11 mouse cellular contexts compared by ENCODE assay signal in the genomic region with DNA sequence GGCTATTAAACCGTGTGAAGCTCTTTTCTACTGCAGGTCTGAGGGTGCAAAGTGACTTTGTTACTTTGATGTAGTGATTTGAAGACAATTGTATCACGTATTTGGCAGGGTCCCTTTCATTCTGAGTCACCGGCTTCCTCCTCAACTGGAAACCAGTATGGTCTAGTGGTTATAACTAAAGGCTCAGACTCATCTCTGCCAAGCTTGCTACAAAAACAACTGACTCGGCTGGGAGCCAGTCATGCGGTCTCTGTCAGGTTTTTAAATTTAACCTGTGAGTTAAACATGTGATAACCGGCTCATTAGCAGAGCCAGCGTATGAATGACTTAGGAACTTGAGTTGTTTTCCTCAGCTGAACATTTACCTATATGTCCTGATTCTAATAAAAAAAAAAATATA. TPM values are rescaled to one million over a fixed set of nuclear protein-coding genes. Genes with fewer than 3 reads are reported as not detected.
DNase-seq lines count a peak whose midpoint lies in the region; ATAC-seq and TF ChIP-seq lines count a peak whose summit lies in the region.
"Had no signal": no experiment of that assay in that cellular context is flagged by ENCODE, and none has a peak within 500 bp of the region (broad histone marks: within the 10 kb centered on the region; RNA-seq: fewer than 3 reads in every experiment).

No protein-coding gene starts in this region.

- no peaks in the 10 kb centered on the region; the same call in 1 of the 2 replicates for H3K4me1 ChIP-seq in kidney, embryonic 16.5 days (ENCODE audit: insufficient read depth, low read length)
- no peaks in the 10 kb centered on the region for H3K4me1 ChIP-seq in thymus, adult 2 months (replicated peaks; ENCODE audit: control insufficient read depth, insufficient read depth, low read length)
- H3K4me1 ChIP-seq: limb, embryonic 15.5 days had no signal

- no peak for TF ChIP-seq POLR2A in thymus, adult 2 months (IDR thresholded peaks at IDR 0.05; ENCODE audit: control insufficient read depth, extremely low read depth, insufficient read depth, low read length, poor library complexity)

- no peak for TF ChIP-seq CTCF in thymus, adult 2 months (IDR thresholded peaks at IDR 0.05; ENCODE audit: borderline replicate concordance, control insufficient read depth, extremely low read depth, insufficient read depth, low read length, poor library complexity)

- no peaks in the 10 kb centered on the region for H3K9me3 ChIP-seq in kidney, embryonic 16.5 days (ENCODE audit: low read length)
- H3K9me3 ChIP-seq: limb, embryonic 15.5 days had no signal

- no peak overlapping the region for H3K4me2 ChIP-seq in kidney, embryonic 16.5 days (replicated peaks; ENCODE audit: low read depth, low read length)
- H3K4me2 ChIP-seq: limb, embryonic 15.5 days had no signal

- ATAC-seq in kidney, embryonic 16.5 days (ENCODE audit: low FRiP score, low TSS enrichment): no peak
- peak; percentile 60; the same call in 1 of the 2 replicates for ATAC-seq in monocyte, adult 5-6 weeks (replicated peaks; ENCODE audit: insufficient number of reproducible peaks, low FRiP score, low TSS enrichment, poor library complexity, severe bottlenecking)

- no peaks in the 10 kb centered on the region for H3K36me3 ChIP-seq in kidney, embryonic 16.5 days (ENCODE audit: insufficient read depth, low read length)
- H3K36me3 ChIP-seq in thymus, adult 2 months (ENCODE audit: control insufficient read depth, insufficient read depth, low read length): no peaks in the 10 kb centered on the region

- WGBS in kidney, embryonic 16.5 days: 61% methylated on average over 7 of the region's 7 CpGs
- WGBS in thymus, adult 2 months: 70% methylated on average over 7 of the region's 7 CpGs

- H3K27ac ChIP-seq in kidney, embryonic 16.5 days (ENCODE audit: low read length): no peak overlapping the region
- no peak overlapping the region for H3K27ac ChIP-seq in thymus, adult 2 months (ENCODE audit: control insufficient read depth, insufficient read depth, low read length)
- H3K27ac ChIP-seq: limb, embryonic 15.5 days had no signal

- no peaks in the 10 kb centered on the region for H3K27me3 ChIP-seq in kidney, embryonic 16.5 days (ENCODE audit: insufficient read depth, low read length)
- no peaks in the 10 kb centered on the region for H3K27me3 ChIP-seq in thymus, adult 2 months (ENCODE audit: control insufficient read depth, insufficient read depth, low read length)
- H3K27me3 ChIP-seq: limb, embryonic 15.5 days had no signal

- no peak overlapping the region for H3K4me3 ChIP-seq in kidney, embryonic 16.5 days (ENCODE audit: low read length)
- H3K4me3 ChIP-seq in thymus, adult 2 months (ENCODE audit: control insufficient read depth, insufficient read depth, low read length): no peak overlapping the region
- H3K4me3 ChIP-seq: limb, embryonic 15.5 days had no signal

- DNase-seq in adrenal gland, adult 2 months: peak; percentile 41
- no peak for DNase-seq in adrenal gland, adult 18-20 months (ENCODE audit: low spot score in 2 of 2)
- peak; percentile 7 for DNase-seq in kidney, adult 18-20 months
- DNase-seq in heart, adult 9 months (ENCODE audit: low spot score in 2 of 2): peak; percentile 54 to 72
- DNase-seq in thymus, adult 2 months: no peak
- no peak for DNase-seq in ovary, postnatal 10 days (ENCODE audit: low spot score)
- DNase-seq: B cell, adult 2 months had no signal

- H3K9ac ChIP-seq in kidney, embryonic 16.5 days (replicated peaks; ENCODE audit: low read length): no peak overlapping the region
- H3K9ac ChIP-seq: limb, embryonic 15.5 days had no signal

RNA-seq across cellular contexts. Expression of a gene that starts 26.9 kb away (rescaled TPM):
- total RNA-seq in adrenal gland, adult 2 months (2021): 10 to 100 TPM; 31.1 to 36.3 TPM
- polyA plus RNA-seq in adrenal gland, adult 2 months (2012; rRNA removed): 4.6 and 4.7 TPM in 2 replicates
- total RNA-seq in adrenal gland, adult 18-20 months (2021): 10 to 100 TPM; 29.2 to 36.0 TPM
- polyA plus RNA-seq in kidney, embryonic 16.5 days (2015; fragmentation: Nextera tagmentation; extraction: Ambion mirVana): 12.8 and 13.5 TPM in 2 replicates
- total RNA-seq in monocyte, adult 5-6 weeks (2017): 28.7 to 62.7 TPM (median 37.0 TPM) in 3 replicates
- polyA plus RNA-seq in thymus, adult 2 months (2012; rRNA removed): 14.3 and 16.0 TPM in 2 replicates

RNA-seq across cellular contexts. Expression of a gene that starts 26.9 kb away (rescaled TPM):
- 10 to 100 TPM; 10.2 to 23.5 TPM for total RNA-seq in adrenal gland, adult 2 months (2021)
- polyA plus RNA-seq in adrenal gland, adult 2 months (2012; rRNA removed): 18.1 and 39.3 TPM in 2 replicates
- 10 to 100 TPM in 1 of 2 experiments, 1 to 10 TPM in 1; 7.4 to 22.3 TPM for total RNA-seq in adrenal gland, adult 18-20 months (2021)
- 1.9 and 5.3 TPM in 2 replicates for polyA plus RNA-seq in kidney, embryonic 16.5 days (2015; fragmentation: Nextera tagmentation; extraction: Ambion mirVana)
- 18.8 to 27.0 TPM (median 24.5 TPM) in 3 replicates for total RNA-seq in monocyte, adult 5-6 weeks (2017)
- polyA plus RNA-seq in thymus, adult 2 months (2012; rRNA removed): 19.3 and 24.9 TPM in 2 replicates

RNA-seq across cellular contexts. Expression of a gene that starts 53.6 kb away (rescaled TPM):
- total RNA-seq in adrenal gland, adult 2 months (2021): 1 to 10 TPM; 2.1 to 2.4 TPM
- not detected in 2 replicates for polyA plus RNA-seq in adrenal gland, adult 2 months (2012; rRNA removed)
- 1 to 10 TPM; 2.2 to 9.2 TPM for total RNA-seq in adrenal gland, adult 18-20 months (2021)
- 0.46 TPM in 1 of 2 replicates, not detected in the other for polyA plus RNA-seq in kidney, embryonic 16.5 days (2015; fragmentation: Nextera tagmentation; extraction: Ambion mirVana)
- 0.68 to 3.5 TPM (median 2.7 TPM) in 3 replicates for total RNA-seq in monocyte, adult 5-6 weeks (2017)
- polyA plus RNA-seq in thymus, adult 2 months (2012; rRNA removed): not detected in 2 replicates
- polyA plus RNA-seq: limb, embryonic 15.5 days; neural tube, embryonic 14.5 days had no signal

Comparison
In these comparisons a context has a peak if more than half of its experiments do, and no peak if none do; other contexts are left out.
1. DNase-seq: peak in adrenal gland, adult 2 months (single experiment), kidney, adult 18-20 months (single experiment) and heart, adult 9 months (2 of 2); none in adrenal gland, adult 18-20 months (0 of 2), thymus, adult 2 months (single experiment) and ovary, postnatal 10 days (single experiment).